In genomic region chr9:123509638-123510604, GRCm38 (mm10) we compare ENCODE assay signal across 9 mouse cellular contexts. TPM values are rescaled to one million over a fixed set of nuclear protein-coding genes. Genes with fewer than 3 reads are reported as not detected.
DNase-seq lines count a peak whose midpoint lies in the region; ATAC-seq and TF ChIP-seq lines count a peak whose summit lies in the region.
"Had no signal": no experiment of that assay in that cellular context is flagged by ENCODE, and none has a peak within 500 bp of the region (broad histone marks: within the 10 kb centered on the region; RNA-seq: fewer than 3 reads in every experiment).

No protein-coding gene starts in this region.

- no peak for TF ChIP-seq CTCF in heart, postnatal 0 days (IDR thresholded peaks at IDR 0.05; ENCODE audit: low read depth)

- no peak overlapping the region for H3K4me3 ChIP-seq in heart, postnatal 0 days (ENCODE audit: low read depth, low read length)
- H3K4me3 ChIP-seq in embryonic facial prominence, embryonic 15.5 days (replicated peaks) = no peak overlapping the region
- H3K4me3 ChIP-seq: megakaryocyte, embryonic 14.5 days had no signal

- ATAC-seq in heart, postnatal 0 days (ENCODE audit: insufficient read depth, low read depth) = no peak
- ATAC-seq in embryonic facial prominence, embryonic 15.5 days (ENCODE audit: insufficient number of reproducible peaks, low FRiP score, low TSS enrichment, low read depth) = peak; percentile 47; the same call in 1 of the 2 replicates
- ATAC-seq in megakaryocyte progenitor cell, adult 5-6 weeks (replicated peaks; ENCODE audit: poor library complexity) = peak; percentile 58

- no peaks in the 10 kb centered on the region for H3K27me3 ChIP-seq in heart, postnatal 0 days (ENCODE audit: control insufficient read depth, insufficient read depth, low read length)
- no peaks in the 10 kb centered on the region for H3K27me3 ChIP-seq in embryonic facial prominence, embryonic 15.5 days
- H3K27me3 ChIP-seq: megakaryocyte, embryonic 14.5 days had no signal

- H3K4me2 ChIP-seq in heart, postnatal 0 days (ENCODE audit: low read depth, low read length) = no peak overlapping the region
- no peak overlapping the region for H3K4me2 ChIP-seq in embryonic facial prominence, embryonic 15.5 days (replicated peaks)

- H3K4me1 ChIP-seq in heart, postnatal 0 days (ENCODE audit: control insufficient read depth, insufficient read depth) = peaks cover 24% of the 10 kb centered on the region
- peaks cover 6% of the 10 kb centered on the region; the same call in 1 of the 2 replicates for H3K4me1 ChIP-seq in embryonic facial prominence, embryonic 15.5 days

- WGBS in heart, postnatal 0 days = 69% methylated on average over 8 of the region's 8 CpGs
- WGBS in embryonic facial prominence, embryonic 15.5 days = 83% methylated on average over 8 of the region's 8 CpGs

- H3K9ac ChIP-seq in heart, postnatal 0 days (replicated peaks; ENCODE audit: low read depth, low read length) = no peak overlapping the region
- no peak overlapping the region for H3K9ac ChIP-seq in embryonic facial prominence, embryonic 15.5 days

- H3K9me3 ChIP-seq in heart, postnatal 0 days (replicated peaks; ENCODE audit: control insufficient read depth, low read length) = no peaks in the 10 kb centered on the region
- no peaks in the 10 kb centered on the region for H3K9me3 ChIP-seq in embryonic facial prominence, embryonic 15.5 days (replicated peaks)
- H3K9me3 ChIP-seq: megakaryocyte, embryonic 14.5 days had no signal

- no peak for TF ChIP-seq EP300 in heart, postnatal 0 days (IDR thresholded peaks at IDR 0.05; ENCODE audit: low read depth)

- no peak for DNase-seq in heart, postnatal 0 days (ENCODE audit: low spot score)
- no peak for DNase-seq in heart, postnatal 4 days
- DNase-seq in A20 (ENCODE audit: low read depth, low spot score) = peak; percentile 37
- DNase-seq in layer of hippocampus, adult 9-11 months = no peak
- no peak for DNase-seq in cerebellum, postnatal 36 days
- no peak for DNase-seq in spleen, adult 12 weeks (ENCODE audit: low spot score)

- H3K36me3 ChIP-seq in heart, postnatal 0 days (replicated peaks; ENCODE audit: control insufficient read depth, insufficient read depth, low read length) = peaks cover 45% of the 10 kb centered on the region
- H3K36me3 ChIP-seq in embryonic facial prominence, embryonic 15.5 days = peaks cover 37% of the 10 kb centered on the region

- peak overlapping the region; percentile 5; the same call in 1 of the 2 replicates for H3K27ac ChIP-seq in heart, postnatal 0 days (ENCODE audit: low read depth)
- no peak overlapping the region for H3K27ac ChIP-seq in embryonic facial prominence, embryonic 15.5 days (replicated peaks)

RNA-seq across cellular contexts. Expression of gene Sacm1l, which starts 19.6 kb away (rescaled TPM):
- total RNA-seq in heart, postnatal 0 days (2014; rRNA removed; ENCODE audit: low replicate concordance) = 29.9 and 32.9 TPM in 2 replicates
- 36.4 and 38.9 TPM in 2 replicates for polyA plus RNA-seq in heart, postnatal 0 days (2015; fragmentation: Nextera tagmentation; extraction: Ambion mirVana)
- total RNA-seq in heart, postnatal 4 days (2021) = 10 to 100 TPM; 44.6 to 47.0 TPM
- polyA plus RNA-seq in embryonic facial prominence, embryonic 15.5 days (2015; fragmentation: Nextera tagmentation; extraction: Ambion mirVana) = 47.7 and 49.0 TPM in 2 replicates
- total RNA-seq in megakaryocyte progenitor cell, adult 5-6 weeks (2015) = 33.3 and 35.8 TPM in 2 replicates
- 36.4 and 46.2 TPM in 2 replicates for total RNA-seq in megakaryocyte progenitor cell, adult 5-6 weeks (2017)

RNA-seq across cellular contexts. Expression of gene Limd1, which starts 31.4 kb away (rescaled TPM):
- 128 and 143 TPM in 2 replicates for total RNA-seq in heart, postnatal 0 days (2014; rRNA removed; ENCODE audit: low replicate concordance)
- polyA plus RNA-seq in heart, postnatal 0 days (2015; fragmentation: Nextera tagmentation; extraction: Ambion mirVana) = 40.2 and 42.4 TPM in 2 replicates
- total RNA-seq in heart, postnatal 4 days (2021) = 10 to 100 TPM; 49.1 to 53.5 TPM
- polyA plus RNA-seq in embryonic facial prominence, embryonic 15.5 days (2015; fragmentation: Nextera tagmentation; extraction: Ambion mirVana) = 53.8 and 53.9 TPM in 2 replicates
- total RNA-seq in megakaryocyte progenitor cell, adult 5-6 weeks (2015) = 24.2 and 24.6 TPM in 2 replicates
- total RNA-seq in megakaryocyte progenitor cell, adult 5-6 weeks (2017) = 19.0 and 20.4 TPM in 2 replicates
